Mouse (Mus musculus) testis, adult 2 months (tissue): Measurements from ENCODE around the gene Rhoc.

Experiments
- CTCF ChIP-seq: fragments of 200-500 bp; IDR thresholded peaks from 2 replicates; pipeline ENCODE4 v1.5.1; 2012; ENCODE audit warnings: low read depth, mild to moderate bottlenecking, inconsistent platforms, low read length, moderate library complexity; ENCODE audit not compliant: control insufficient read depth, insufficient read depth, insufficient replicate concordance
- POLR2A ChIP-seq: fragments of 200-500 bp; IDR thresholded peaks from 2 replicates; pipeline ENCODE4 v1.6.1; 2012; ENCODE audit warnings: low read depth, mild to moderate bottlenecking, inconsistent platforms, low read length, moderate library complexity; ENCODE audit not compliant: control insufficient read depth

GRCm38 (mm10) chr3:104788075-104788474, at the start of gene Rhoc:
- TF ChIP-seq CTCF: no peak
- TF ChIP-seq POLR2A: no peak
